Mouse (Mus musculus) heart, postnatal 0 days (tissue): ENCODE data around the gene Sbk1. TPM values are rescaled to one million over a fixed set of nuclear protein-coding genes. Genes with fewer than 3 reads are reported as not detected.
A peak's percentile ranks its signal among the peaks of the same experiment; 100 is the strongest.
"Not testable (repeated sequence)": the region's sequence is repeated elsewhere in the genome, so short reads cannot be mapped to it uniquely, and the experiment has no call there.

Experiments
- ATAC-seq: fragments of 200-750 bp; cut with Nextera tagmentation; 2 replicates; pipeline ENCODE4 v1.8.0; 2017; ENCODE audit warnings: low read depth, moderate number of reproducible peaks, moderate library complexity; ENCODE audit not compliant: insufficient read depth
- DNase-seq: peaks from one replicate; pipeline ENCODE4 v3.0.0-alpha.2; 2016; ENCODE audit warnings: low spot score
- H3K27ac ChIP-seq: fragments of 300-500 bp; sonication (generic); 2 replicates; pipeline ENCODE4 v1.5.1; 2014; ENCODE audit warnings: low read depth, mild to moderate bottlenecking
- H3K27me3 ChIP-seq: fragments of 300-500 bp; sonication (generic); 2 replicates; pipeline ENCODE4 v1.6.1; 2014; ENCODE audit warnings: low read length, mixed read lengths; ENCODE audit not compliant: control insufficient read depth, insufficient read depth
- H3K36me3 ChIP-seq: fragments of 300-500 bp; sonication (generic); replicated peaks from 2 replicates; pipeline ENCODE4 v1.6.1; 2014; ENCODE audit warnings: low read length, mixed read lengths; ENCODE audit not compliant: control insufficient read depth, insufficient read depth
- H3K4me1 ChIP-seq: fragments of 300-500 bp; sonication (generic); 2 replicates; pipeline ENCODE4 v1.6.1; 2014; ENCODE audit warnings: antibody characterized with exemption; ENCODE audit not compliant: control insufficient read depth, insufficient read depth
- H3K4me2 ChIP-seq: fragments of 300-500 bp; sonication (generic); 2 replicates; pipeline ENCODE4 v1.6.1; 2014; ENCODE audit warnings: low read depth, mild to moderate bottlenecking, low read length, moderate library complexity
- H3K4me3 ChIP-seq: fragments of 300-500 bp; sonication (generic); 2 replicates; pipeline ENCODE4 v1.5.1; 2014; ENCODE audit warnings: low read depth, low read length
- H3K9ac ChIP-seq: fragments of 300-500 bp; sonication (generic); replicated peaks from 2 replicates; pipeline ENCODE4 v1.6.1; 2014; ENCODE audit warnings: low read depth, low read length, mixed read lengths
- H3K9me3 ChIP-seq: fragments of 300-500 bp; sonication (generic); replicated peaks from 2 replicates; pipeline ENCODE4 v1.6.1; 2016; ENCODE audit warnings: low read length; ENCODE audit not compliant: control insufficient read depth
- CTCF ChIP-seq: IDR thresholded peaks from 2 replicates; pipeline ENCODE4 v1.5.1; 2016; ENCODE audit warnings: antibody characterized with exemption, control low read depth, low read depth
- EP300 ChIP-seq: IDR thresholded peaks from 2 replicates; pipeline ENCODE4 v1.6.1; 2016; ENCODE audit warnings: antibody characterized with exemption, low read depth
- WGBS: fragments of 180-500 bp; shearing (Covaris S2); extraction: QIAGEN DNeasy Blood & Tissue Kit; methylation state at CpG from one replicate; pipeline ENCODE4 v1.1.7; 2014; 5-methylcytosine and 5-hydroxymethylcytosine counted together
- polyA plus RNA-seq: library from polyadenylated mRNA; unstranded; fragments of >200 nt; fragmentation: Nextera tagmentation; extraction: Ambion mirVana; gene quantifications from 2 replicates; pipeline ENCODE4 v1.2.1, GENCODE M21; 2015
- total RNA-seq: library from RNA; depleted of rRNA; stranded (reverse); fragments of >200 nt; gene quantifications from 2 replicates; pipeline ENCODE4 v1.2.3, GENCODE M21; 2014; ENCODE audit warnings: low replicate concordance

Sbk1 gene
- total and polyA plus RNA-seq, 2 experiments from 2014 or later, result 17.4 to 42.0 TPM

DNA sequence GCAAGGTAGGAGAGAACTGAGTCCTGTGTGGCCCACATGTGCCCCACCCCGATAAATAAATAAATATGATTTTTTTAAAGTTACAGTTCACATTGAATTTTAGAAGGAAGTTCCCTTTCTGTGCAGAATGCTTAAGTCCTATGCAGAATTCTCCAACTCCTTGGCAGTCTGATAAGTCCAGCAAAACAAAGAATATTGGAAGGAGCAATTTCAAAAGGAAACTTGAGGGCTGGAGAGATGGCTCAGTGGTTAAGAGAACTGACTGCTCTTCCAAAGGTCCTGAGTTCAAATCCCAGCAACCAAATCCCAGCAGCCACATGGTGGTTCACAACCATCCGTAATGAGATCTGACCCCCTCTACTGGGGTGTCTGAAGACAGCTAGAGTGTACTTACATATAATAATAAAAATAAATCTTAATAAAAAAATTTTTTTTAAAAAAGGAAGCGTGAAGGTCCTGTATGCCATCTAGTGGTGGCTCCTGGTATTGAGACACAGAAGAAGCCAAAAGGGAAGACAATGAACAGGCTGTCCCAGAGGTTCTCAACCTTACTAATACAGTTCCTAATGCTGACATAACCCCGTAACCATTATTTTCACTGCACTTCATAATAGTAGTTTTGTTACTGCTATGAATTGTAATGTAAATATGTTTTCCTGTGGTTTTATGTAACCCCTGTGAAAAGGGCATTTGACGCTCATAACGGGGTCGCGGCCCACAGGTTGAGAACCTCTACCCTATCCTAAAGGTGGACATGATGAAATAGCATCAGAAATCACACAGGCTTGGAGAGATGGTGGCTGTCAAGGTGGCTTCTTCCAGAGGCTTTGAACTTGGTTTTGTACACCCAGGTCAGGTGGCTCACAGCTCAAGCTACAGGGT is 25.4 kb downstream of the Sbk1 start:
- Histone ChIP-seq H3K9me3 (no peaks in the 10 kb centered on the region), H3K27ac (no peak overlapping the region), H3K4me1 (no peaks in the 10 kb centered on the region), H3K4me2 (no peak overlapping the region), H3K36me3 (peaks cover 16% of the 10 kb centered on the region; the same call in 1 of the 2 replicates), H3K27me3 (no peaks in the 10 kb centered on the region), H3K4me3 (no peak overlapping the region), H3K9ac (no peak overlapping the region)
- DNase-seq (peak; percentile 51), ATAC-seq (no peak)
- TF ChIP-seq EP300 (no peak), CTCF (peak; percentile 64)
- WGBS, result 65% methylated on average over 8 of the region's 8 CpGs

GRCm38 (mm10) chr7:126298856-126299255 is 26.4 kb downstream of the Sbk1 start:
- TF ChIP-seq CTCF, result no peak
- no peak for TF ChIP-seq EP300
- Histone ChIP-seq H3K4me2 (no peak overlapping the region), H3K9ac (no peak overlapping the region), H3K4me1 (no peaks in the 10 kb centered on the region), H3K4me3 (no peak overlapping the region), H3K9me3 (no peaks in the 10 kb centered on the region), H3K27ac (no peak overlapping the region), H3K27me3 (no peaks in the 10 kb centered on the region), H3K36me3 (peaks cover 6% of the 10 kb centered on the region; the same call in 1 of the 2 replicates)
- ATAC-seq (no peak), DNase-seq (no peak)
- WGBS, result 59% methylated on average over 4 of the region's 4 CpGs

- ATAC-seq, H3K4me2 ChIP-seq, H3K9me3 ChIP-seq, H3K27me3 ChIP-seq, H3K9ac ChIP-seq, H3K36me3 ChIP-seq, H3K27ac ChIP-seq, H3K4me3 ChIP-seq, H3K4me1 ChIP-seq, DNase-seq: not testable (repeated sequence)
- WGBS, result 82% methylated on average over 5 of the region's 5 CpGs
These were observed 29.4 kb downstream of the Sbk1 start for GRCm38 (mm10) chr7:126301831-126302230.

GRCm38 (mm10) chr7:126311822-126312221 is 39.4 kb downstream of the Sbk1 start:
- H3K4me3 ChIP-seq, result no peak overlapping the region
- H3K9ac ChIP-seq, result no peak overlapping the region
- DNase-seq, result no peak
- WGBS, result 74% methylated on average over 4 of the region's 4 CpGs
- TF ChIP-seq CTCF (no peak), EP300 (no peak)
- H3K9me3 ChIP-seq, result no peaks in the 10 kb centered on the region
- no peak overlapping the region for H3K27ac ChIP-seq
- H3K4me1 ChIP-seq, result no peaks in the 10 kb centered on the region
- no peaks in the 10 kb centered on the region for H3K36me3 ChIP-seq
- H3K4me2 ChIP-seq, result no peak overlapping the region
- no peaks in the 10 kb centered on the region for H3K27me3 ChIP-seq
- no peak for ATAC-seq

- no peak for DNase-seq
- no peak overlapping the region for H3K27ac ChIP-seq
- H3K4me2 ChIP-seq, result no peak overlapping the region
- WGBS, result 50% methylated on average over 5 of the region's 5 CpGs
- ATAC-seq, result no peak
- no peak for TF ChIP-seq EP300
- no peak for TF ChIP-seq CTCF
- no peaks in the 10 kb centered on the region for H3K9me3 ChIP-seq
- H3K9ac ChIP-seq, result no peak overlapping the region
- no peak overlapping the region for H3K4me3 ChIP-seq
- H3K36me3 ChIP-seq, result no peaks in the 10 kb centered on the region
- H3K4me1 ChIP-seq, result no peaks in the 10 kb centered on the region
- no peaks in the 10 kb centered on the region for H3K27me3 ChIP-seq
These were observed 40.9 kb downstream of the Sbk1 start for GRCm38 (mm10) chr7:126313309-126313708.

- WGBS, result 63% methylated on average over 8 of the region's 8 CpGs
- H3K4me3 ChIP-seq, result no peak overlapping the region
- H3K27ac ChIP-seq, result no peak overlapping the region
- TF ChIP-seq EP300, result no peak
- TF ChIP-seq CTCF, result no peak
- no peak for ATAC-seq
- no peaks in the 10 kb centered on the region for H3K9me3 ChIP-seq
- H3K9ac ChIP-seq, result no peak overlapping the region
- H3K27me3 ChIP-seq, result no peaks in the 10 kb centered on the region
- no peak overlapping the region for H3K4me2 ChIP-seq
- H3K36me3 ChIP-seq, result no peaks in the 10 kb centered on the region
- no peak for DNase-seq
- no peaks in the 10 kb centered on the region for H3K4me1 ChIP-seq
These were observed 41.9 kb downstream of the Sbk1 start for GRCm38 (mm10) chr7:126314273-126314672.
